Mouse (Mus musculus) hindbrain, postnatal 0 days (tissue): ENCODE data around the gene Apoa2. TPM values are rescaled to one million over a fixed set of nuclear protein-coding genes. Genes with fewer than 3 reads are reported as not detected.
A peak's percentile ranks its signal among the peaks of the same experiment; 100 is the strongest.

ENCODE experiments used
- ATAC-seq: fragments of 200-750 bp; cut with Nextera tagmentation; 2 replicates; pipeline ENCODE4 v1.8.0; 2017; ENCODE audit warnings: mild to moderate bottlenecking, moderate TSS enrichment, moderate library complexity
- DNase-seq: peaks from one replicate; pipeline ENCODE4 v3.0.0-alpha.2; 2015; ENCODE audit warnings: low spot score
- H3K27ac ChIP-seq: fragments of 300-500 bp; sonication (generic); 2 replicates; pipeline ENCODE4 v1.5.1; 2014; ENCODE audit warnings: mild to moderate bottlenecking
- H3K27me3 ChIP-seq: fragments of 300-500 bp; sonication (generic); 2 replicates; pipeline ENCODE4 v1.6.1; 2014; ENCODE audit warnings: low read length, mixed read lengths; ENCODE audit not compliant: insufficient read depth
- H3K36me3 ChIP-seq: fragments of 300-500 bp; sonication (generic); 2 replicates; pipeline ENCODE4 v1.6.1; 2014; ENCODE audit warnings: low read length, mixed read lengths; ENCODE audit not compliant: insufficient read depth
- H3K4me1 ChIP-seq: fragments of 300-500 bp; sonication (generic); 2 replicates; pipeline ENCODE4 v1.6.1; 2014; ENCODE audit warnings: antibody characterized with exemption, low read length, mixed read lengths; ENCODE audit not compliant: insufficient read depth
- H3K4me2 ChIP-seq: fragments of 300-500 bp; sonication (generic); 2 replicates; pipeline ENCODE4 v1.6.1; 2014; ENCODE audit warnings: low read depth, mild to moderate bottlenecking, low read length, moderate library complexity, mixed read lengths
- H3K4me3 ChIP-seq: fragments of 300-500 bp; sonication (generic); 2 replicates; pipeline ENCODE4 v1.5.1; 2014; ENCODE audit warnings: low read length
- H3K9ac ChIP-seq: fragments of 300-500 bp; sonication (generic); replicated peaks from 2 replicates; pipeline ENCODE4 v1.6.1; 2014; ENCODE audit warnings: mild to moderate bottlenecking, low read length, moderate library complexity, mixed read lengths
- H3K9me3 ChIP-seq: fragments of 300-500 bp; sonication (generic); 2 replicates; pipeline ENCODE4 v1.6.1; 2016; ENCODE audit warnings: low read length, mixed read lengths
- CTCF ChIP-seq: IDR thresholded peaks from 2 replicates; pipeline ENCODE4 v1.5.1; 2016; ENCODE audit warnings: antibody characterized with exemption, control low read depth, low read depth
- whole genome bisulfite sequencing: fragments of 180-500 bp; shearing (Covaris S2); extraction: QIAGEN DNeasy Blood & Tissue Kit; methylation state at CpG from one replicate; pipeline ENCODE4 v1.1.7; 2014; 5-methylcytosine and 5-hydroxymethylcytosine counted together
- polyA plus RNA-seq: library from polyadenylated mRNA; unstranded; fragments of >200 nt; fragmentation: Nextera tagmentation; extraction: Ambion mirVana; gene quantifications from 2 replicates; pipeline ENCODE4 v1.2.1, GENCODE M21; 2015
- total RNA-seq: library from RNA; depleted of rRNA; stranded (reverse); fragments of >200 nt; gene quantifications from 2 replicates; pipeline ENCODE4 v1.2.3, GENCODE M21; 2014

Apoa2 gene
- total and polyA plus RNA-seq, 2 experiments from 2014 or later, result 8.1 TPM; not detected in 1

- peaks cover 6% of the 10 kb centered on the region for H3K4me1 ChIP-seq
- no peak for TF ChIP-seq CTCF
- peak overlapping the region; percentile 16; the same call in 1 of the 2 replicates for H3K27ac ChIP-seq
- no peak overlapping the region for H3K9ac ChIP-seq
- H3K4me2 ChIP-seq, result 0 out of 2 replicates have a peak overlapping the region, but pooled peaks have one; percentile 21
- DNase-seq (peak; percentile 27), ATAC-seq (peak; percentile 57)
- WGBS, result 20% methylated on average over 13 of the region's 13 CpGs
- H3K9me3 ChIP-seq, result no peaks in the 10 kb centered on the region
- H3K36me3 ChIP-seq, result no peaks in the 10 kb centered on the region
- H3K27me3 ChIP-seq, result no peaks in the 10 kb centered on the region
- no peak overlapping the region for H3K4me3 ChIP-seq
Observed at GRCm38 (mm10) chr1:171187851-171188700, 36.8 kb upstream of the Apoa2 start.

DNA sequence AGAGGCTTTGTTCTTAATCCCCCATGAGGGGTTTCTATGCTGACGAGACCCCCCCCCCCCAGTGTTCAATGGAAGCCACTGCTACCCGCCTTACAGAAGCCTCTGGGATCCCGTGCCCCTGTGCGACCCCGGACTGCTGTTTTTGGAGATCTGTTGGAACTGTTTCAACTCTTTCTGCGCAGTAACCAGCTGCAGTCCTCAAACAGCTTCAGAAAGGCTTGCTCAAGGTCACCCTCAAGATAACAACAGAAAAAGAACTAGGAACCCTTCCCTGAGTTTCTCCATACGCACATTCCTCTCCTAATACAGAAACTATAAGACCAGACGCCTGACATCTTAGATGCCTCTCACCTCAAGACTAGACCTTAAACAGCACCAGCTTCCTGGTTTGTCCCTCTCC, 35.8 kb upstream of the Apoa2 start:
- DNase-seq, result no peak
- WGBS, result 12% methylated on average over 8 of the region's 8 CpGs
- ATAC-seq, result no peak
- no peak overlapping the region for H3K27ac ChIP-seq
- peak overlapping the region; percentile 9; the same call in 1 of the 2 replicates for H3K4me2 ChIP-seq
- TF ChIP-seq CTCF, result no peak
- H3K36me3 ChIP-seq, result no peaks in the 10 kb centered on the region
- H3K9ac ChIP-seq, result no peak overlapping the region
- H3K27me3 ChIP-seq, result no peaks in the 10 kb centered on the region
- no peaks in the 10 kb centered on the region for H3K9me3 ChIP-seq
- H3K4me3 ChIP-seq, result no peak overlapping the region
- H3K4me1 ChIP-seq, result peaks cover 6% of the 10 kb centered on the region

DNA sequence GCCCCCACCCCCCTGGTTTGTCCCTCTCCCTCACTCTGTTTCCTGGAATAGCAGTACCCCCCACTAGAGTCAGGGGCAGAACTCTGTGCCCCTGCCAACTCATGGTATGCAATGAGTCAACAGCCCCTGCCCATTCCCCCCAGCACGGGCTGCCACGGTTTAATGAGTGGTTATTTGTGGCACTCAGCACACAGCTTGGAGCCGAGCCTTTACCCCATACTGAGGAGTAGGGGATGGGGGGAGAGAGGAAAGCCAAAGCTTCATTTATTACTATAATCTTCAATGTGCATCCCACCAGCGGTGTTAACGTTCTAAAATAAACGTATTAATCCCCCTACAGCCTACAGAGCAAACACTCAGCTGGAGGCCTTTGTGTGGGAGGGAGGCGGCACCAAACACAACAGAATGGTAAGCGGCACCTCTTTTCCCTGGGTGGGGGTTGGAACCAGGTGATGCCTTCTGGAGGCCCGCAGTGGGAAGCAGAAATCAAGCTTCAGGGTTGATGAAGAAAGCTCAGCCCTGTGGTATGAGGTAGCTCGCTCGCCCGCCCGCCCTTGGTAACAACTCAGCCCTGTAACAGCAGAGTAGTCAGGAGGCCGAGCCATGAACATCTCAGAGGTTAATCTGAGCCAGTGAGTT, 35.3 kb upstream of the Apoa2 start:
- WGBS, result 31% methylated on average over 14 of the region's 14 CpGs
- Histone ChIP-seq H3K4me3 (no peak overlapping the region), H3K36me3 (no peaks in the 10 kb centered on the region), H3K27ac (no peak overlapping the region), H3K4me2 (peak overlapping the region; percentile 9; the same call in 1 of the 2 replicates), H3K4me1 (peaks cover 7% of the 10 kb centered on the region), H3K9ac (no peak overlapping the region), H3K9me3 (no peaks in the 10 kb centered on the region), H3K27me3 (no peaks in the 10 kb centered on the region)
- ATAC-seq (no peak), DNase-seq (no peak)
- no peak for TF ChIP-seq CTCF

DNA sequence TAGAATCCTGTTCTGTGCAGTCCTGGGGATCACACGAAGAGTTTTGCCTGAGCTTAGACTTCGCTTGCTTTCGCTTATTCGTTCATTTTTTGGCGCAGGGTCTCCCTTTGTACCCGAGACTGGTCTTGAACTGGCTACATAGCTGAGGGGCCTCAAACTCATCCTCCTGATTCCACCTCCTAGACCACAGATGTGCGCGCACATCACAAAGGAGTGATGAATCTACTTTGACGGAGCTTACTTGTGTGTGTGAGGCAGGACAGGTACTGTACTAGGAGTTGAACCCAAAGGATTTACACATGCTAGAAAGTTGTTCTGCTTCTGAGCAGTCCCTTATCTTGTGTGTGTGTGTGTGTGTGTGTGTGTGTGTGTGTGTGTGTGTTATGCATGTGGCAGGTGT, 34.0 kb upstream of the Apoa2 start:
- 94% methylated on average over 9 of the region's 9 CpGs for WGBS
- Histone ChIP-seq H3K36me3 (no peaks in the 10 kb centered on the region), H3K4me1 (peaks cover 8% of the 10 kb centered on the region), H3K27me3 (peaks cover 4% of the 10 kb centered on the region; the same call in 1 of the 2 replicates), H3K9ac (no peak overlapping the region), H3K4me3 (no peak overlapping the region), H3K9me3 (no peaks in the 10 kb centered on the region), H3K4me2 (no peak overlapping the region), H3K27ac (no peak overlapping the region)
- ATAC-seq (no peak), DNase-seq (no peak)
- no peak for TF ChIP-seq CTCF

DNA sequence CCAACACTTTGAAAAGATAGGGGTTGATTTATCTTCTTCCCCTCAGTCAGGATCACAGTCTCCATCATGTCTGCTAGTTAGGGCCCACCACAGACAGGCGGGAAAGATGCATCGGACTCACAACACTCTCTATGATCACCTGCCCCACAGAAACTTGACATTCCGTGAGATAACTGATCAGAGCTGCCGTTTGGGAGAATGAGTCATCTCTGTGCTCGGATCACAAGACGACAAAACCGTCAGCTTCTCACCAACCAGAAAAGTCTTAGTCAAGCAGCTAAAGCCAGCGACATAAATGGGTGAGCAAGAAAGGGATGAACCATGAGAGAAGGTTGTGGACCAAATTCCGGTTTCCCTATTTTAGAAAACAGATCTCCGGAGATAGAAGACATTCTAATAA, 32.6 kb upstream of the Apoa2 start:
- Histone ChIP-seq H3K36me3 (no peaks in the 10 kb centered on the region), H3K9ac (no peak overlapping the region), H3K9me3 (no peaks in the 10 kb centered on the region), H3K4me2 (no peak overlapping the region; the same call in 1 of the 2 replicates), H3K4me1 (peaks cover 8% of the 10 kb centered on the region), H3K27me3 (peaks cover 4% of the 10 kb centered on the region; the same call in 1 of the 2 replicates), H3K27ac (no peak overlapping the region), H3K4me3 (no peak overlapping the region)
- DNase-seq (no peak), ATAC-seq (no peak)
- TF ChIP-seq CTCF, result no peak
- 50% methylated on average over 10 of the region's 10 CpGs for WGBS

- H3K36me3 ChIP-seq, result no peaks in the 10 kb centered on the region
- H3K27me3 ChIP-seq, result peaks cover 4% of the 10 kb centered on the region; the same call in 1 of the 2 replicates
- peaks cover 5% of the 10 kb centered on the region for H3K4me1 ChIP-seq
- ATAC-seq, result peak; percentile 36
- H3K4me3 ChIP-seq, result peak overlapping the region; percentile 30
- no peaks in the 10 kb centered on the region for H3K9me3 ChIP-seq
- H3K27ac ChIP-seq, result peak overlapping the region; percentile 9; the same call in 1 of the 2 replicates
- 5% methylated on average over 18 of the region's 18 CpGs for WGBS
- peak overlapping the region; percentile 96 for H3K4me2 ChIP-seq
- TF ChIP-seq CTCF, result no peak
- peak; percentile 53 for DNase-seq
- peak overlapping the region; percentile 34; the same call in 1 of the 2 replicates for H3K9ac ChIP-seq
Observed at GRCm38 (mm10) chr1:171193093-171193840, 31.6 kb upstream of the Apoa2 start.
